ENCODE assay signal across 8 mouse cellular contexts in genomic region chr2:30442498-30442890, GRCm38 (mm10). TPM values are rescaled to one million over a fixed set of nuclear protein-coding genes. Genes with fewer than 3 reads are reported as not detected.
DNase-seq lines count a peak whose midpoint lies in the region.

No protein-coding gene starts in this region.

- peaks cover 79% of the 10 kb centered on the region for H3K36me3 ChIP-seq in hindbrain, embryonic 10.5 days
- peaks cover 81% of the 10 kb centered on the region for H3K36me3 ChIP-seq in midbrain, embryonic 10.5 days

- peak overlapping the region; percentile 42 for H3K4me3 ChIP-seq in hindbrain, embryonic 10.5 days
- peak overlapping the region; percentile 39 for H3K4me3 ChIP-seq in midbrain, embryonic 10.5 days

- H3K4me1 ChIP-seq in hindbrain, embryonic 10.5 days (replicated peaks) = peaks cover 80% of the 10 kb centered on the region
- peaks cover 75% of the 10 kb centered on the region for H3K4me1 ChIP-seq in midbrain, embryonic 10.5 days

- H3K27ac ChIP-seq in hindbrain, embryonic 10.5 days = peak overlapping the region; percentile 98
- peak overlapping the region; percentile 98 for H3K27ac ChIP-seq in midbrain, embryonic 10.5 days (replicated peaks)

- peak; percentile 53 to 60 for DNase-seq in heart, adult 18-20 months
- DNase-seq in heart, postnatal 4 days = no peak
- DNase-seq in NIH3T3 (ENCODE audit: low read depth) = peak; percentile 62
- DNase-seq in hindbrain, embryonic 10.5 days (ENCODE audit: low spot score) = no peak
- no peak for DNase-seq in midbrain, embryonic 10.5 days (ENCODE audit: low spot score)
- DNase-seq in yolk sac, embryonic 10.5 days (ENCODE audit: low spot score) = no peak
- no peak for DNase-seq in right cerebral cortex, postnatal 10 days (ENCODE audit: low spot score in 2 of 2)
- no peak for DNase-seq in left cerebral cortex, postnatal 10 days (ENCODE audit: extremely low spot score in 1 of 2, low spot score in 2 of 2)

- H3K9me3 ChIP-seq in hindbrain, embryonic 10.5 days = no peaks in the 10 kb centered on the region
- H3K9me3 ChIP-seq in midbrain, embryonic 10.5 days (replicated peaks) = no peaks in the 10 kb centered on the region

- no peaks in the 10 kb centered on the region for H3K27me3 ChIP-seq in hindbrain, embryonic 10.5 days (ENCODE audit: insufficient read depth, poor library complexity, severe bottlenecking)
- H3K27me3 ChIP-seq in midbrain, embryonic 10.5 days (ENCODE audit: low read depth, poor library complexity, severe bottlenecking) = no peaks in the 10 kb centered on the region

- intact Hi-C loops in left cerebral cortex, postnatal 10 days (cut with DNase I) = loop anchor here (5.0 kb wide), 1 partner anchor 490 kb away; no protein-coding TSS in a partner anchor

- WGBS in hindbrain, embryonic 10.5 days = 59% methylated on average over 5 of the region's 5 CpGs
- WGBS in midbrain, embryonic 10.5 days = 69% methylated on average over 5 of the region's 5 CpGs

RNA-seq across cellular contexts. Expression of gene Ptpa, which starts 26.7 kb away (rescaled TPM):
- 10 to 100 TPM; 81.6 to 96.7 TPM for total RNA-seq in heart, adult 18-20 months (2021)
- 100 to 1,000 TPM; 139 TPM for total RNA-seq in heart, postnatal 4 days (2021)
- 149 and 151 TPM in 2 replicates for polyA plus RNA-seq in hindbrain, embryonic 10.5 days (2016; fragmentation: Nextera tagmentation; extraction: Ambion mirVana)
- polyA plus RNA-seq in midbrain, embryonic 10.5 days (2016; fragmentation: Nextera tagmentation; extraction: Ambion mirVana) = 151 and 152 TPM in 2 replicates
- 100 to 1,000 TPM; 144 to 145 TPM for total RNA-seq in left cerebral cortex, postnatal 10 days (2021)

RNA-seq across cellular contexts. Expression of gene Crat, which starts 26.9 kb away (rescaled TPM):
- 100 to 1,000 TPM; 507 to 509 TPM for total RNA-seq in heart, adult 18-20 months (2021)
- total RNA-seq in heart, postnatal 4 days (2021) = 100 to 1,000 TPM; 379 to 401 TPM
- 22.4 and 26.7 TPM in 2 replicates for polyA plus RNA-seq in hindbrain, embryonic 10.5 days (2016; fragmentation: Nextera tagmentation; extraction: Ambion mirVana)
- polyA plus RNA-seq in midbrain, embryonic 10.5 days (2016; fragmentation: Nextera tagmentation; extraction: Ambion mirVana) = 22.5 and 23.7 TPM in 2 replicates
- total RNA-seq in left cerebral cortex, postnatal 10 days (2021) = 10 to 100 TPM; 39.7 to 40.3 TPM

RNA-seq across cellular contexts. Expression of gene Ier5l, which starts 31.5 kb away (rescaled TPM):
- 1 to 10 TPM; 2.6 to 3.2 TPM for total RNA-seq in heart, adult 18-20 months (2021)
- 10 to 100 TPM; 10.7 to 12.1 TPM for total RNA-seq in heart, postnatal 4 days (2021)
- 3.1 and 3.3 TPM in 2 replicates for polyA plus RNA-seq in hindbrain, embryonic 10.5 days (2016; fragmentation: Nextera tagmentation; extraction: Ambion mirVana)
- polyA plus RNA-seq in midbrain, embryonic 10.5 days (2016; fragmentation: Nextera tagmentation; extraction: Ambion mirVana) = 2.0 and 2.3 TPM in 2 replicates
- 1 to 10 TPM; 7.8 to 9.8 TPM for total RNA-seq in left cerebral cortex, postnatal 10 days (2021)

RNA-seq across cellular contexts. Expression of gene Dolpp1, which starts 50.4 kb away (rescaled TPM):
- 1 to 10 TPM; 6.4 to 7.8 TPM for total RNA-seq in heart, adult 18-20 months (2021)
- 10 to 100 TPM; 14.2 to 14.6 TPM for total RNA-seq in heart, postnatal 4 days (2021)
- 52.9 and 55.6 TPM in 2 replicates for polyA plus RNA-seq in hindbrain, embryonic 10.5 days (2016; fragmentation: Nextera tagmentation; extraction: Ambion mirVana)
- polyA plus RNA-seq in midbrain, embryonic 10.5 days (2016; fragmentation: Nextera tagmentation; extraction: Ambion mirVana) = 53.2 and 62.7 TPM in 2 replicates
- total RNA-seq in left cerebral cortex, postnatal 10 days (2021) = 10 to 100 TPM; 35.6 to 36.4 TPM

Comparison
In these comparisons a context has a peak if more than half of its experiments do, and no peak if none do; other contexts are left out.
1. DNase-seq: peak in heart, adult 18-20 months (2 of 2) and NIH3T3 (single experiment); none in heart, postnatal 4 days (single experiment), hindbrain, embryonic 10.5 days (single experiment), midbrain, embryonic 10.5 days (single experiment), yolk sac, embryonic 10.5 days (single experiment), right cerebral cortex, postnatal 10 days (0 of 2) and left cerebral cortex, postnatal 10 days (0 of 2).
2. RNA of gene Crat, which starts 26.9 kb away (total RNA-seq): 507 to 509 TPM in heart, adult 18-20 months and 379 to 401 TPM in heart, postnatal 4 days; 39.7 to 40.3 TPM in left cerebral cortex, postnatal 10 days; every median in the first group is over 4 times any median in the second.